Mouse (Mus musculus) heart, adult 18-20 months (tissue): ENCODE results near the gene Cdca5. TPM values are rescaled to one million over a fixed set of nuclear protein-coding genes. Genes with fewer than 3 reads are reported as not detected.
A peak's percentile ranks its signal among the peaks of the same experiment; 100 is the strongest.

Source experiments
- DNase-seq, 2 experiments: peaks; one replicate each; pipeline ENCODE4 v3.0.0; 2021 to 2022; ENCODE audit warnings: mixed read lengths in 1 of 2
- total RNA-seq, 2 experiments: library from RNA; stranded (reverse); gene quantifications; 2 replicates each; pipeline ENCODE4 v1.2.3; 2021

Cdca5 gene
- total RNA-seq, 2 experiments from 2014 or later: 0.21 TPM; not detected in 1

DNA sequence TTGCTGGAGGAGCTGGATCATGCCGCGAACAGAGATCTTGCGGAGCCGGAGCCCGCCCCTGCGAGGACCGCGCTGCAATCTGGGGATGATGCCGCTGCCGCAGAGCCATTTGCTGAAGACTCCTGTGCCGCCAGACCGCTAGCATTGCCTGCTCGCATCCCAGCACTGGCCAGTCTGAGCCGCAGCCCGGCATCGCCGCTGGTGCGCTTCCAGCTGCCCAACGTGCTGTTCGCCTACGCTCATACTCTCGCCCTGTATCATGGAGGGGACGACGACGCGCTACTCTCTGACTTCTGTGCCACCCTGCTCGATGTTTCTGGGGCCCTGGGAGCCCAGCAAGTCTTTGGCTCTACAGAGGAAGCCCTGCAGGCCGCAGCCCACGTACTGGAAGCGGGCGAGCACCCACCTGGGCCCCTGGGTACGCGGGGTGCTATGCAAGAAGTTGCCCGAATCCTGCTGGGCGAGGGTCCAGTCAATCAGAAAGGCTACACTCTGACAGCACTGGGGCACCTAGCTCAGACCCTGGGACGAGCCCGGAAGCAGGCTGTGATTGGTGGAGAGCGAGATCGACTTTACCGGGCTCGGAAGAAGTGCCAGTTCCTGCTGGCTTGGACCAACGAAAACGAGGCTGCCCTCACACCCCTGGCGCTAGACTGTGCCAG, 23.0 kb upstream of the Cdca5 start:
- no peak for DNase-seq

DNA sequence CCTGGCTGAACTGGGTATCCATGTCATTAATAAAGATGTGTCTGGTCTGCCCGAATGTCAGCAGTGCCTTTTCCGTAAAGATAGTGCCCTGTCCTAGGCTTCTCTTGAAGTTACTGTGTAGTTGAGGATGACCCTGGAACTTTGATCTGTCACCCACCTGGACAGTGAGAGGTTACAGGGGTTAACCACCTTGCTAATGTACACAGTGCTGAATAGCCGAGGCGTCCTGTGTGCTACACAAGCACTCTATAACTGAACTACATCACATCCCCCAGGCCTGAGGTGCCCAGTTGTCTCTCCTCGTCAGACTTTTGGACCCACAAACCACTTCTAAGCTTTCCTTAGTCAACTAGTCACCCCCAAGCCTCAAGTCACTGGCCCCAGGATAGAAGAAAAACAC, 22.4 kb upstream of the Cdca5 start:
- no peak for DNase-seq

DNA sequence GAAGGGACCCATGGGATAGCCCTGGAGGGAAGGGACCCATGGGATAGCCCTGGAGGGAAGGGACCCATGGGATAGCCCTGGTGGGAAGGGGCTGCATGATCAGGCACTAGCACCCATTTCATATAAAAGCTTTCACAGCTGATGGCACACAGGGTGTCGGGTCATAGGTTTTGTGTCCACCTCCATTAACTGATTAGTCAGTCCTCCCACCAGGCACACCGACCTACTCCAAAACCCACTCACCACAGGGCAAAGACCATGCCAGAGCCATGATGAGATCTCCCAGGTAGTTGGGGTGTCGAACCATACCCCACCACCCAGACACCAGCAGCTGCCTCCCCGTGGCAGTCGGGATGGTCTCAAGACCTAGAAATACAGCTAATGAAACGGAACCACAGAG, 21.7 kb upstream of the Cdca5 start:
- no peak for DNase-seq

DNA sequence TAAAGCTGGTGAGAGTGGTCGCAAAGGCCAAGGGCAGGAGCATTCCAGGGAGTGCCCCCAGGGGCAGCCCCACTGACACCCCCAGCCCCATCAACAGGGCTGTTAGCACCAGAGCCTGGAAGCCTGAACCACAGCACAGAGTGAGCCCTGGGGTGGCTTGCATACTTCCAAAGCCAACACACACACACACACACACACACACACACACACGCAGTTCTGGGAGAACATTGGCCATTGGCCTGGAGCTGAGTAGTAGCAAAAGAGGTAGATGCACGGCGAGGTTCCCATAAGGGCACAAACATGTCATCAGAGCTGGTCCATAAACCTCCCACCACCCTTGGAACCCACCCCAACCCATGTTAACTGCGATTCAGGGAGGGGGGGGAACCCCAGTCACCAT, 18.2 kb upstream of the Cdca5 start:
- DNase-seq: no peak

DNA sequence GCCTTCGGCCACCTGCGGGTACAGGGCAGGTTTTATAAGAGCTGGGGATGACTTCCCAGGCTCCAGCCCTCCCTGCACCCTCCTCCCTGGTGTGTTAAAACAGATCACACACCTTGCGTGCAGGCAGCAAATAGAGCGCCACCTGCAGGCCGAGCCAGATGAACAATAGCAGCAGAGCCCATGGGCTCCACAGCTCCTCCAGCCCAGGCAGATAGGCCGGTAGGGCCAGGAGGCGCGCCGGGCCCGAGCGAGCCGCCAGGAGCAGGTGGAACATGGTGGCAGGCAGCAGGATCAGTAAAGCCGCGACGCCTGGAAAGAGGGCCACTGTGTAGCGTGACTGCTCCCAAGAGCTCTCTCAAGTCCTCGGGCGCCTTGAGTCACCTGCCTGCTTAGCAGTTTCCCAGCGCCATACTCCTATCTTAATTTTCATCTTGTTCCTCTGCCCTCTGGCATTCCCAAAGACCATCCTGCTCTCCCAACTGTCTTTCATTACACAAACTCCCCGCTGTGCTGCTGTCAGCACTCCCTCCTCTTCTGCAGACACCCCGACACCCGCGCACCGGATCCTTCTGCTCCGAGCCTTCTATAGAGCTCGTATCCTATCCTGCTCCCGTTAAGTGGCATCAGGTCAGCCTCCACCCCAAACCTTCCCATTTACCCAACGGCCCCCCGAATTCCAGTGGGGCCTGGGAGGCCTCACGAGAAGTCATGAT, 17.6 kb upstream of the Cdca5 start:
- DNase-seq: peak; percentile 70 to 80

DNA sequence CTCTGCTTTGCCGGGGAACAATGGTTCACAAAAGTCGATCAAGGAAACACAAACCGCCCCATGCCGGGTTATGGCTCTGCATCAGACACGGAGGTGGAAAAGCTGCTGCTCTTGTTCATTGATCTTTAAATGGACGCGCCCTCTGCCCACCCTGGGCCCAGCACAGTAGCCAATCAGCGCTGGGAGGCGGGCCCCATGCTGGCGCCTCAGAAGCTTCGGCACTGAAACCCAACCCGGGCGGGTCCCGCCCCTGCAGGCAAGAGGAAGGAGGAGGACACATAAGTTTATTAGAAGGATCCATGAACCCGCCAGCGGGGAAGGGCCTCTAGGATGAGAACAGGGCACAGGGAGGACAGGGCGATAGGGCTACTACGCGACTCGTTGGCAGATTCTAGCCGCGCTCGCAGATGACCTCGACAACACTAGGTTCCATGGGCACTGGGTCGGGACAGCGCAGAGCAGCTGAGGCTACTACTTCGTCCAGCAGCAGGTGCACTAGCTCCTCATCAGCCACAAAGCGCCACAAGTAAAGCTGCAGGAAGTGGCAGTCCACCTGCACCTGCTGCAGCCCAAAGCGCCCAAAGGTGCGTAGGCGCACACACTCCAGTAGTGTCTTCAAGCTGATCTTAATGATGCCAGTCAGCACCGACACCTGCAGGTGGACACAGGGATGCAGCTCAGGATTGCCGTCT, 16.9 kb upstream of the Cdca5 start, which contains the start of gene Tm7sf2:
TSS of gene Tm7sf2 (minus strand) at position 650 of the 692 bp plus-strand sequence.
- DNase-seq: peak; percentile 91 to 94

DNA sequence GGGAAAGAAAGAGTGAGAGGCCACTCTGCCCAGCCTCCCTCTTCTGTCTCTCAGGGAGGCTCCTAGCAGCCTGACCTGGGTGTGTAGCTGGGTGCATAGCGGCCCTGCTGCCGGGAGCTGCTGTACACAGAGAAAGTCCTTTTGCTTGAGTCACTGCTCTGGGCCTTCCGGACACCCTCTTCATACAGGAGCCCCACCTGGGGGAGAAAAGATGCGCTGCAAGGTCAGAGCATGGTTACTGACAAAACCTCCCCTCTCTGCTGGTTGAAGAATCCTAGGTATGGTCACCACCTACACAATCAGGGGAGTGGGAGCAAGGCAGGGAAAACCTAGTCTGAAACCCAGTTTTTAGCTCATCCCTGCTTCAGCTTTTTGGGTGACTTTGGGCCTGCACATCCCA, 15.8 kb upstream of the Cdca5 start:
- DNase-seq: no peak

DNA sequence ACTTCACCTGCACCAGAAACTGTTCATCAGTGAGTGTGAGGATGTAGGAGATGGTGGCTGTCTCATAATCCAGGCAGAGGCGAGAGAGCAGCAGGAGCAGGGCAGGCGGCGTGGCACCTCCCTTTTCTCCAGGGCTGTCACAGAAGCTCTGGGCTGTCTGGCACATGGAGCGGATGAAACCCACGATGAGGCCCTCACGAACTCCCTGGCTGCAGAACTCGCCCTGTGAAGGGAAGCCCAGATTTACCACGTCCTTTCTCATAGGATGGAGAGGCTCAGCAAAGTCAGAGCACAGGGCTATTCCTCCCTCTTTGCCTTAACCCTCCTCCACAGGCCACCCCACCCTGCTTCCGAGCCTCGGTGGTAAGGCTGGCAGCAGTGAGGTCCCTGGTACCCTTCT, 14.9 kb upstream of the Cdca5 start:
- DNase-seq: no peak

DNA sequence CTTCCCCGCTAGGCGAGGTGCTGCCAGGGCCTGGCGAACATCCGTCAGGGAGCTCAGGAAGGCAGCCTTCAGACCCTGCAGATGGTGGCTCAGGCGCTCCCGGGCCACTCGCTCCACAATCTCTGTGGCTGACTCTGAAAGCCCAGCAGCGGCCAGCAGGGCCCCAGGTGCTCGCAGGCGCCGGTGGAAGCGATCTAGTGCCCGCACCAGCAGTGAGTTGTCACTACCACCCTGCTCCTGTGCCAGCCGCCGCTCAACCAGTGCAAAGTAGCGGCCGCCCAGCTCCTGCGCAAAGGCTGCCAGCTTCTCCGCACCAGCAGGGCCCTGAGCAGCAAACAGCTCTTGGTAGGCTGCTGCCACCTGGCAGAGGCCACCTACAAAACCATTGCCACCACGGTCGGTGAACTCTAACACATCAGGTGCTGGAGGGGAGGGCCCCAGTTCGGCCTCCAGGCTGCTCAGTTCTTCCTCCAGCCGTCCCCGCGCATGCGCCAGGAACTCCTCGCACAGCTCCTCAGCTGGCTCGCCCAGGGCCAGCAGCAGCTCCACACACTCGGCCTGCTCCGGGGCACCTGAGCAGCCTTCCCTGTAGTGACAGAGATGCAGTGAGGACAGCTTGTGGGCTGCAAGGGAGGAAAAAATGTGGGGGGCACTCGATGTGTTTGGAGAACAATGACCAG, 14.1 kb upstream of the Cdca5 start:
- DNase-seq: no peak

DNA sequence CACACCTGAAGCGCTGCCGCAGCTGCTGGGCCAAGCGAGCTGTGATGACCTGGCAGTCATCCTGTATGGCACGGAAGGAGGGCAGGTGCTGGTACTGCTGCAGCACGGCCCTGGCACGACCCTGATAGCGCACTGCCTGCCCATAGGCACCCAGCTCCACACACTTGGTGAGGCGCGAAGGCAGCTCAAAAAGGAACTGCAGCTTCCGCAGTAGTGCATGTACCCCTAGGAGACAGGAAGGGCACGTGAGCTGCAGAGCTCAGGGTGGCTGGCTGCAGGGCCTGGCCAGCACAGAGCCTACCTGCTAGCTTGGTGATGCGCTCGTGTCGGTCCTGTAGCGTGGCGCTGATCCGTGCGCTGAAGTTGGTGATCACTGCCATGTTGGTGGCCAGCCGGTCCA, 13.5 kb upstream of the Cdca5 start:
- no peak for DNase-seq

DNA sequence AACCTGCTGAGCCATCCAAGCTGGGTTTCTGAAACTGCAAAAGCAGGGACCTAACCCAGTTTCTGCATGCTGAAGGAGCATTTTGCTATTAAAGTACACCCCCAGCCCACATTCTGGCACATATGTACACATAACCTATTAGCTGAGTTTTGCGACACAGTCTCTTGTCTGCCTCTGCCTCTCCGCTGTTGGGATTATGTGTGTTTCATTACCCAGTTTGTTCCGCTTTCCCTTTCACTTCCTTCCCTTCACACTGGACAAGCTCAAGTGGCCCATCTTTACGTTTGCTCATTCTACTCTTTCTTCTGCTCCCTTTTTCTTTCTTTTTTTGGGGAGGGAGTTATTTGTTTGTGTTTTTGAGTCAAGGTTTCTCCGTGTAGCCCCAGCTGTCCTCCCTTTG, 10.9 kb upstream of the Cdca5 start:
- DNase-seq: no peak

DNA sequence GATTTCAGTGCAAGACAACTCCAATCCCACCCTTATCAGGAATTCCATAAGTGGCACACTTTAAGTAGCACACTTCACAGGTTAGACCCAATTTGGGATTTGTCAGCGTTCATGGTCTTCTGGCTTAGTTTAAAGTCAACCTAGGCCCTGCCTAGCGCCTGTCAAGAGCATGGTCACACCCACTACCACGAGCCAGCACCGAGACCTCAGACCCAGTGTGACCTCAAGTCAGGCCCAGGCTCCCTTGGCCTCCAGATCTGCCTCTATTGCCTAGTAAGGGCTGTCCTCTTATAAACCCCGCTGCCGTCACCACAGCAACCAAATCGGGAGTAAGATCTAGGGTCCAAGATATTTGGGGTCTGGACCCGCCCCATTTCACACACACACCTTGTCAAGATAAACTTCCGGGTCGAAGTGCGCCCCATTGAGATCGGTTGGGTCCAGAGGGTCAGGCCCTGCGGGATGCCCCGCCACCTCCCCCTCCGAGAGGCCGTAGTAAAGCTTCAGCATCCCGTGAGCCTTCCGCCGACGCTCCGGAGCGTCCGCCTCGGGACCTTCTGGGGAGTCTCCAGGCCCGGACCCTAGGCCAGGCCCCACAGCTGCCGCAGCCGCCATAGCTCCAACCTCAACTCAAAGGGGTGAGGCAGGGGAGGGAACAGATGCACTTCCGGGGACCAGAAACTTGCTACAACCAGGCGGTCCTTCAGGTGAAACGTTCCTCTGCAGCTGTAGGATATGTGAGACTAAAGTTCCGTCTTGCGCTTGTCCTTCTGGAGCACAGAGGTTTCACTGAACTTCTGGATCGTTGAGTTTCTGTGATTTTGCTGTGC, 8.0 kb upstream of the Cdca5 start, which contains the start of gene Vps51:
TSS of gene Vps51 (minus strand) at position 668 of the 830 bp plus-strand sequence.
- peak; percentile 90 to 92 for DNase-seq

DNA sequence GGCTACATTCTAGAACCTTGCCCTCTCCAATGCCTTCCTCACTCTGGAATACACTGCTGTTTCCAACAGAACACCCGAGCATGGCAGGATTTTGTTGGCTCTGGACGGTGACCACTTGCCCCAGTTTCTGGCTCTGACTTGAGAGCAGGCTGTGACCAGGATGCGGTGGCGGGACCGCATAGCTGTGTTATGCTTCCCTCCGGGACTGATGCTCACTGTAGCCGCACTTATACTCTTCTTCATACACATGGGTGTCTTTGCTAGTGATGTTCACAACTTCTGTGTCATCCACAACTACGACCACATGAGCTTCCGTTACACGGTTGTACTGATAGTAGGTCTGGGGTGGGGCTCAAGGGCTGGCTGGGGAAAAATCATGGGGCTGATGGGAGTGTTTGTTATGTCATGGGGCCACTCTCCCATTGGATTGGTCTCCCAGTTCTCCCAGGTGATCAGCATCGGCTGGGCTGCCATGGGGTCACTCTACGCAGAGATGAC, 4.8 kb upstream of the Cdca5 start, which contains the start of gene Tmem262:
TSS of gene Tmem262 (plus strand) at position 51 of the 498 bp plus-strand sequence.
- no peak for DNase-seq

DNA sequence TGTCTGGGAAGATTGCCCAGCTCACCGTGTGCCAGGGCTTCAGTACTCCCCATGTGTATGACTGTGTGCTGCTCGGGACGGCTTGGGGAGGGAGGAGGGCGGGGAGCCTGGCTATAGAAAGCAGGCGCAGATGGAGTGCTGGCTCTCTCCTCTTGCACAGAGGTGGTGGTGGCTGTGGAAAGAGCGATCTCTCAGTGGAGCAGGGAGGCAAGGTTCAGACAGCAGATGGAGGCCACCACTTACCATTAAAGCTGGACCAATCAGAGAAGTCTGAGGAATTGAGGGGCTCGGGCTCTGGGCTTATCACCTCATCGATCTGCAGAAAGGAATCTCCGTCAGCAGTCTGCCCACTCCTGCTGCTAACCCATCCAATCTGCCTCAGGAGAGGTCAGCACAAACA, 2.6 kb upstream of the Cdca5 start, which contains the start of gene Gm28374:
TSS of gene Gm28374 (minus strand) at position 101 of the 400 bp plus-strand sequence.
- DNase-seq: no peak

DNA sequence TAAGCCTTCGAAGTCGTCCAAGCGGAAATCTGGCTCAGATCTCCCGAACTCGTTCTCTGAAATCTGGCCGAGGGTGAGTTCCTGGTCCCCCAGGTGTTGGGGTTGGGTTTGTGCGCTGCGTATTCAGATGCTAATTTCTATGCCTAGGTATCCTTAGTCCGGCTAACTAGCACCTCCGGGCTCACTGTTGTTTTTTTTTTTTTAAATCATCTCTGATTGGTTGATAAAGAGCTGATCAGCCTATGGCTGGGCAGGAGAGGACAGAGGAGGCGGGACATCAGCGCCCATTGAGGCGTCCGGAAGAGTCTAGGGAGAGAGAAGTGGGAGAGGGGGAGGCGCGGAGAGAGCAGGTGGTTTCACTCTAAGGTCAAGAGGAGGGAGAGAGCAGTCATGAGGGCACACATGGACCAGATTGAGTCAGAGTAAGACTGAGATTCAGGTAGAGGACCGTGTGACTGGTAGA, 665 bp downstream of the Cdca5 start:
- peak; percentile 22 to 41 for DNase-seq

DNA sequence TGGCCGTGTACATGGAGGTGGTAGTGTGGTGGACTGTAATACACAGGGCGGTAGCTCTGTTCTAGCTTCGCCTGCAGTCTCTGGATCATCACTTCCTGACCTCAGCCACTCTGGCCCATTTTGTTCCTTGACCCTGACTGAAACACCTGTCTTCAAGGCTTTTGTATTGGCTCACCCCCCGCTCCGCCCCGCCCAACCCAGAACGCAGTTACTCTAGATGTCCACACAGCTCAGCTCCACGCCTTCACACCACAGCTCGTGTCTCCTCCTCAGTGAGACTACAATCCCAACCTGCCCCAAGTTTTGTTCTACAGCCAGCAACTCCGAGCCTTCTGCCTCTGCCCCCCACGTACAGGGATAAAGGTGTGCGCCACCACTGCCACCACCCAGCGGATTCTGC, 4.1 kb downstream of the Cdca5 start:
- DNase-seq: no peak

DNA sequence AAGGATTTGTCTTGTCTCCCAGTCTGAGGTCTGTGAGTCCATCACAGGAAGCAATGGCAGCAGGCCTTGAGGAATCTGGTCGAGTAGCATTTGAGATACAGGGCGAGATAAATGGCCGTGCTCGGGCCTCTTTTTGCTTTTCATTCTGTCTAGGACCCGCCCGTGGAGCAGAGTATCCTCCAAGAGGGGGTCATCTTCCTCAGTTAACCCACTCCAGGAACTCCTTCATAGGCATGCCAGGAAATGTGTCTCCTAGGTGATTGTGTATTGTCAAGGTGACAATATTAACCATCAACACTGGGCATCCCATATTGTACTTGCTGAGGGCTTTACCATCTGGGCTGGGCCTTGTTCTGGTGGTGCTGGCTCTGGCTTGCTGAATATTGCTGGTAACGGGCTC, 9.3 kb downstream of the Cdca5 start, which contains the start of gene AC131692.1:
TSS of gene AC131692.1 (plus strand) at position 301 of the 400 bp plus-strand sequence.
- DNase-seq: no peak

DNA sequence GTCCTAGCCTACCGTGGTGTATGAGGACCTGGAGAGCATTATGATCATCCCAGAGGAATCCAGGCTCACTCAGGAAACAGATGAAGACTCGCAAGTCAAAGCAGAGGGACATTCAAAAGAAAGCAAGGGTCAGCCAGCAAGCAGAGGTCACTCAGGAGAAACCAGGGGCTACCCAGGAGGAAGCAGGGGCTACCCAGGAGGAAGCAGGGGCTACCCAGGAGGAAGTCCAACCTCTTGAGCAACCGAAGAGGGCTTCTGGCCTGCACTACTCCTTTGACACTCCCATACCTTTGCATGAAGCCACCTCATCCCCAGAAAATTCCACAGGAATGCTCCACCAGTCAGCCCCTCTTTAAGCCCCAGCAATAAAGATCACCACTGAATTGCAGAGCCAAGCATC, 13.1 kb downstream of the Cdca5 start:
- DNase-seq: no peak

DNA sequence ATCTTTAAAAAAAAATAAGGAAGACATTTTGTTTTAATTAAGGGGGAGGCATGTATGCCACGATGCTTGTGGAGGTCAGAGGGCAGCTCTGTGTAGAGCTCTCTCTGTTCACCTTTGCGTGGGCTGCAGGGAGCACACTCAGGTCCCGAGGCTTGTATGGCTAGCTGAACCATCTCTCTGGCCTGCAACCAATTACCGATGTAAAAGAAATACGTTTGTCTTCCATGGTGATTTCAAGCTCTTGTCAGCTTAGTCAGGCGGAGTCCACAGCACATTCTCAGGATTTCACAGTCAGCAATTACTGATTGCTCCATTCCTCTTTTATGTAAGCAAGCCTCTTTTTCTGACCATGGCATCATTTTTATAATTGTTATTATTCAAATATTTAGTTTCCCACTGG, 16.4 kb downstream of the Cdca5 start:
- DNase-seq: no peak

DNA sequence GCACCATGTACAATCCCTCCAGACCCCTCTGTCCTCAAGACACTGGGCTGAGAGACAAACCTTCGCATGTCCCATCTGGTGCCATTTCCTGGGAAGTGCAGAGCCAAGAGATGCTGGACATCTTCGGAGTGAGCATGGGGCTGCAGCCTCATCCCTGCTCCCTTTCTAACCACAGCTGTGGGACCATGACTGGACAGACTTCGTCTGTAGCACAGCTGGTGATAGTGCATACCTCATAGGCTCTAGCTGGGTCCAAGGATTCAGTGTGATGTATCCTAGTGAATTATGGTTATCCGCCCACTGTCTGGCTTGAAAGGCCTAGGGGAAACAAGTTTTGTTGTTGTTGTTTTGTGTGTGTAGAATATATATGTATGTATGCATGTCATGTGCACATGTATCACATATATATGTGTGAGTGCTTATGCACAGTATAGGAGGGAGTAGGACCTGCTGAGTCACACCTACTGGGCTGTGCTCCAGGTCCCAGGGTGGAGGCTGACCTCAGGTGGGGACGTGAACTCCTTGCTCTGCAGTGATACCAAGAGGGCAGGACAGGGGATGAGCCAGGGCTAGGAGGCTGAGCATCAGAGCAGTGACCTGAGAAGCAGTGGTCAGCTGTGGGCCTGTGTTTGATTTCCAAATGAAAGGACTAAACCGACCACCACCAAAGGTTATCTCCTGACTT, 17.5 kb downstream of the Cdca5 start:
- DNase-seq: no peak
